In genomic region chr3:83708973-83709372, GRCm38 (mm10) we compare ENCODE assay signal across 19 mouse cellular contexts. TPM values are rescaled to one million over a fixed set of nuclear protein-coding genes. Genes with fewer than 3 reads are reported as not detected.
A peak's percentile ranks its signal among the peaks of the same experiment; 100 is the strongest.
DNase-seq lines count a peak whose midpoint lies in the region; ATAC-seq lines count a peak whose summit lies in the region.
"Had no signal": no experiment of that assay in that cellular context is flagged by ENCODE, and none has a peak within 500 bp of the region (broad histone marks: within the 10 kb centered on the region; RNA-seq: fewer than 3 reads in every experiment).

No protein-coding gene starts in this region.

- H3K4me3 ChIP-seq in hindbrain, embryonic 15.5 days: no peak overlapping the region
- H3K4me3 ChIP-seq in hindbrain, embryonic 12.5 days: no peak overlapping the region
- no peak overlapping the region for H3K4me3 ChIP-seq in midbrain, embryonic 16.5 days (ENCODE audit: low read depth, low read length)
- H3K4me3 ChIP-seq: erythroblast, embryonic 14.5 days; forebrain, embryonic 15.5 days; heart, embryonic 13.5 days; intestine, embryonic 15.5 days; liver, embryonic 13.5 days had no signal

- intact Hi-C loops in left cerebral cortex, postnatal 4 days (cut with DNase I): no loop called here

- 63% methylated on average over 4 of the region's 4 CpGs for WGBS in hindbrain, embryonic 15.5 days
- 61% methylated on average over 3 of the region's 4 CpGs for WGBS in hindbrain, embryonic 12.5 days
- WGBS in midbrain, embryonic 16.5 days: 80% methylated on average over 4 of the region's 4 CpGs

- no peaks in the 10 kb centered on the region for H3K4me1 ChIP-seq in hindbrain, embryonic 15.5 days (replicated peaks)
- 0 out of 2 replicates have a peak, but pooled peaks cover 3% of the 10 kb centered on the region for H3K4me1 ChIP-seq in hindbrain, embryonic 12.5 days
- no peaks in the 10 kb centered on the region; the same call in 1 of the 2 replicates for H3K4me1 ChIP-seq in midbrain, embryonic 16.5 days (ENCODE audit: control insufficient read depth, insufficient read depth, low read length)
- H3K4me1 ChIP-seq: forebrain, embryonic 15.5 days had no signal

- H3K27me3 ChIP-seq in hindbrain, embryonic 15.5 days: no peaks in the 10 kb centered on the region
- no peaks in the 10 kb centered on the region for H3K27me3 ChIP-seq in hindbrain, embryonic 12.5 days
- no peaks in the 10 kb centered on the region for H3K27me3 ChIP-seq in midbrain, embryonic 16.5 days (ENCODE audit: control insufficient read depth, insufficient read depth, low read depth, low read length)
- H3K27me3 ChIP-seq: forebrain, embryonic 15.5 days; heart, embryonic 13.5 days; intestine, embryonic 15.5 days; liver, embryonic 13.5 days had no signal

- H3K9me3 ChIP-seq in hindbrain, embryonic 15.5 days: no peaks in the 10 kb centered on the region
- no peaks in the 10 kb centered on the region for H3K9me3 ChIP-seq in hindbrain, embryonic 12.5 days (replicated peaks)
- H3K9me3 ChIP-seq in midbrain, embryonic 16.5 days (replicated peaks; ENCODE audit: control insufficient read depth, low read length, poor library complexity, severe bottlenecking): no peaks in the 10 kb centered on the region
- H3K9me3 ChIP-seq: forebrain, embryonic 15.5 days; heart, embryonic 13.5 days; intestine, embryonic 15.5 days; liver, embryonic 13.5 days had no signal

- ATAC-seq in hindbrain, embryonic 15.5 days (ENCODE audit: low FRiP score, low read depth): peak; percentile 38; the same call in 1 of the 2 replicates
- ATAC-seq in hindbrain, embryonic 12.5 days (ENCODE audit: low FRiP score): no peak
- ATAC-seq in midbrain, embryonic 16.5 days: no peak
- ATAC-seq: forebrain, embryonic 15.5 days; intestine, embryonic 15.5 days; Patski had no signal

- no peak overlapping the region for H3K4me2 ChIP-seq in hindbrain, embryonic 15.5 days
- no peak overlapping the region for H3K4me2 ChIP-seq in hindbrain, embryonic 12.5 days (replicated peaks)
- no peak overlapping the region for H3K4me2 ChIP-seq in midbrain, embryonic 16.5 days (ENCODE audit: low read length)
- H3K4me2 ChIP-seq: forebrain, embryonic 15.5 days; heart, embryonic 13.5 days; intestine, embryonic 15.5 days; liver, embryonic 13.5 days had no signal

- DNase-seq in left cerebral cortex, postnatal 4 days: peak; percentile 4
- DNase-seq in left cerebral cortex, adult 18-20 months (ENCODE audit: low spot score in 2 of 2): no peak
- peak; percentile 28 for DNase-seq in testis, postnatal 10 days (ENCODE audit: low spot score)
- no peak for DNase-seq in testis, postnatal 14 days (ENCODE audit: low spot score)
- peak; percentile 71 for DNase-seq in skeletal muscle tissue, adult 2 months (ENCODE audit: low read depth, low spot score)
- DNase-seq: adrenal gland, postnatal 36 days; cerebellum, adult 2 months; heart, postnatal 4 days; liver, embryonic 13.5 days; right cerebral cortex, postnatal 25 days; thymus, postnatal 4 days had no signal

- H3K9ac ChIP-seq in hindbrain, embryonic 15.5 days: no peak overlapping the region
- H3K9ac ChIP-seq in hindbrain, embryonic 12.5 days: no peak overlapping the region
- no peak overlapping the region for H3K9ac ChIP-seq in midbrain, embryonic 16.5 days (ENCODE audit: low read depth, low read length)
- H3K9ac ChIP-seq: forebrain, embryonic 15.5 days; heart, embryonic 13.5 days; intestine, embryonic 15.5 days; liver, embryonic 13.5 days had no signal

- no peak overlapping the region for H3K27ac ChIP-seq in hindbrain, embryonic 15.5 days (replicated peaks)
- H3K27ac ChIP-seq in hindbrain, embryonic 12.5 days: no peak overlapping the region
- no peak overlapping the region for H3K27ac ChIP-seq in midbrain, embryonic 16.5 days (ENCODE audit: low read length)
- H3K27ac ChIP-seq: forebrain, embryonic 15.5 days; heart, embryonic 13.5 days; intestine, embryonic 15.5 days; liver, embryonic 13.5 days had no signal

- no peaks in the 10 kb centered on the region for H3K36me3 ChIP-seq in hindbrain, embryonic 15.5 days
- no peaks in the 10 kb centered on the region for H3K36me3 ChIP-seq in hindbrain, embryonic 12.5 days
- H3K36me3 ChIP-seq in midbrain, embryonic 16.5 days (ENCODE audit: control insufficient read depth, insufficient read depth, low read length): no peaks in the 10 kb centered on the region
- H3K36me3 ChIP-seq: forebrain, embryonic 15.5 days; heart, embryonic 13.5 days; intestine, embryonic 15.5 days; liver, embryonic 13.5 days had no signal

RNA-seq across cellular contexts. Expression of gene Sfrp2, which starts 57.1 kb away (rescaled TPM):
- 52.4 and 53.7 TPM in 2 replicates for polyA plus RNA-seq in hindbrain, embryonic 15.5 days (2015; fragmentation: Nextera tagmentation; extraction: Ambion mirVana)
- 159 and 176 TPM in 2 replicates for polyA plus RNA-seq in hindbrain, embryonic 12.5 days (2016; fragmentation: Nextera tagmentation; extraction: Ambion mirVana)
- 10 to 100 TPM; 12.7 to 14.1 TPM for total RNA-seq in left cerebral cortex, postnatal 4 days (2021)
- total RNA-seq in left cerebral cortex, adult 18-20 months (2021): 1 to 10 TPM; 1.5 to 2.4 TPM
- polyA plus RNA-seq in midbrain, embryonic 16.5 days (2015; fragmentation: Nextera tagmentation; extraction: Ambion mirVana): 37.8 and 46.7 TPM in 2 replicates
- polyA plus RNA-seq: erythroblast, embryonic 14.5 days had no signal

Comparison
In these comparisons a context has a peak if more than half of its experiments do, and no peak if none do; other contexts are left out.
1. DNase-seq: peak in left cerebral cortex, postnatal 4 days (single experiment), testis, postnatal 10 days (single experiment) and skeletal muscle tissue, adult 2 months (single experiment); none in left cerebral cortex, adult 18-20 months (0 of 2) and testis, postnatal 14 days (single experiment).